In the genomic region with DNA sequence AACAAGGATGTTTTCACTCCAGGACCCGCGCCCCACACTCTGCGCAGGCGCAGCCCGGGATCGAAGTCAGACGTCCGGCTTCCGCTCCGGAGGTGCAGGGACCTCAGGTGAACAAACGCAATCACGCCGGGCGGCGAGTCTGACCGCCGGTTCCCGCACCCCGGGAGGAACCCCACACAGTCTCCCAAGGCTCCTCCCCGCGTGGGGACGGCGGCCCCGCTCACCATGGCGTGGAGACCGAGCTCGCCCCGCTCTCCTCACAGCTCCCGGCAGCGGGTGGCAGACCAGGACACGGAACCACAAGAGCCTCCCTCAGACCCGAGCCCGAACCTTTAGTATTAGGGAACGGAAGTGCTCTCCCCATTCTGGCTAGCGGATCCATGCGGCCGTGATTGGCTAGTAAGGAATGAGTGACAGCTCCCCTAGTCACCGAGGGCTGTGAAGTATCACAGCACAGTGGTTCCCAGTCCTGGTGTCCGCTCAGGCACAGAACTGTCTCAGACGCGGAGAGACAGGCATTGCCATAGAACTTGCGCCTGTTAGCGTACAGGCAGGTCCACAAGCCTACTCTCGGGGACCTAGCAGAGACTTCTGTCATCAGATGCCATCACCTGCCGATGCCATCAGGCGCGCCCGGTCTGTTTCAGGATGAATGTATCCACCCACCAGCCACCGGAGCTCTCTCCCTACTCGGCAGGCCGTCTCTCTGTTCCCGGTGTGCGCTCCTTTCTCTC, we compare ENCODE assay signal across 7 mouse cellular contexts. TPM values are rescaled to one million over a fixed set of nuclear protein-coding genes. Genes with fewer than 3 reads are reported as not detected.
DNase-seq lines count a peak whose midpoint lies in the region; ATAC-seq and TF ChIP-seq lines count a peak whose summit lies in the region.
"Not testable (repeated sequence)": the region's sequence is repeated elsewhere in the genome, so short reads cannot be mapped to it uniquely, and the experiment has no call there.

A gene (minus strand): TSS at position 295 of the 734 bp plus-strand sequence.

- peak within 1 kb of the TSS; percentile 60 for H3K4me3 ChIP-seq in embryonic facial prominence, embryonic 10.5 days
- peak within 1 kb of the TSS; percentile 47 for H3K4me3 ChIP-seq in intestine, postnatal 0 days (ENCODE audit: low read depth, low read length)
- H3K4me3 ChIP-seq in midbrain, embryonic 12.5 days = peak within 1 kb of the TSS; percentile 46

- ATAC-seq in intestine, postnatal 0 days = peak; percentile 99
- peak; percentile 99 for ATAC-seq in midbrain, embryonic 12.5 days (ENCODE audit: low FRiP score, low read depth)

- H3K9me3 ChIP-seq in embryonic facial prominence, embryonic 10.5 days; intestine, postnatal 0 days (ENCODE audit: control insufficient read depth); midbrain, embryonic 12.5 days: not testable (repeated sequence)

- under 1% methylated on average over 46 of the region's 53 CpGs for WGBS in embryonic facial prominence, embryonic 10.5 days
- WGBS in intestine, postnatal 0 days = under 1% methylated on average over 37 of the region's 53 CpGs
- WGBS in midbrain, embryonic 12.5 days = 0% methylated on average over 42 of the region's 53 CpGs

- H3K4me2 ChIP-seq in intestine, postnatal 0 days (replicated peaks; ENCODE audit: low read depth) = peak within 1 kb of the TSS; percentile 65
- peak within 1 kb of the TSS; percentile 58 for H3K4me2 ChIP-seq in midbrain, embryonic 12.5 days (replicated peaks)

- H3K36me3 ChIP-seq in embryonic facial prominence, embryonic 10.5 days (replicated peaks); intestine, postnatal 0 days (ENCODE audit: control insufficient read depth, insufficient read depth); midbrain, embryonic 12.5 days: not testable (repeated sequence)

- not testable (repeated sequence) for TF ChIP-seq CTCF in intestine, postnatal 0 days (IDR thresholded peaks at IDR 0.05; ENCODE audit: low read depth)

- not testable (repeated sequence) for H3K27me3 ChIP-seq in embryonic facial prominence, embryonic 10.5 days (replicated peaks; ENCODE audit: low read depth, poor library complexity, severe bottlenecking); intestine, postnatal 0 days (replicated peaks; ENCODE audit: control insufficient read depth, insufficient read depth, low read length); midbrain, embryonic 12.5 days

- H3K9ac ChIP-seq in intestine, postnatal 0 days (ENCODE audit: low read depth, low read length) = peak within 1 kb of the TSS; percentile 42
- H3K9ac ChIP-seq in midbrain, embryonic 12.5 days (replicated peaks) = peak within 1 kb of the TSS; percentile 55

- DNase-seq in adrenal gland, postnatal 10 days = peak; percentile 85
- DNase-seq in embryonic facial prominence, embryonic 10.5 days (ENCODE audit: low spot score) = peak; percentile 84
- peak; percentile 41 for DNase-seq in gonadal fat pad, adult 2 months (ENCODE audit: low read depth)
- peak; percentile 76 for DNase-seq in left cerebral cortex, postnatal 4 days
- peak; percentile 69 for DNase-seq in spleen, adult 12 weeks (ENCODE audit: low spot score)

- intact Hi-C loops in left cerebral cortex, postnatal 4 days (cut with DNase I) = loop anchor here (10.0 kb wide), 1 partner anchor 164 kb away; a partner anchor contains a TSS

- H3K4me1 ChIP-seq in embryonic facial prominence, embryonic 10.5 days = peaks cover 13% of the 10 kb centered on the region
- not testable (repeated sequence) for H3K4me1 ChIP-seq in intestine, postnatal 0 days (replicated peaks; ENCODE audit: control insufficient read depth, insufficient read depth, low read length); midbrain, embryonic 12.5 days

- H3K27ac ChIP-seq in embryonic facial prominence, embryonic 10.5 days (replicated peaks) = peak within 1 kb of the TSS; percentile 83
- peak within 1 kb of the TSS; percentile 78 for H3K27ac ChIP-seq in intestine, postnatal 0 days (ENCODE audit: low read depth, low read length)
- H3K27ac ChIP-seq in midbrain, embryonic 12.5 days (replicated peaks) = peak within 1 kb of the TSS; percentile 79

RNA-seq across cellular contexts. Expression of the gene that starts here (rescaled TPM):
- total RNA-seq in adrenal gland, postnatal 10 days (2021) = 1 to 10 TPM; 6.2 to 9.5 TPM
- 9.4 and 10.2 TPM in 2 replicates for polyA plus RNA-seq in embryonic facial prominence, embryonic 10.5 days (2016; fragmentation: Nextera tagmentation; extraction: Ambion mirVana)
- polyA plus RNA-seq in gonadal fat pad, adult 2 months (2012; rRNA removed) = 0.74 and 0.85 TPM in 2 replicates
- 4.9 and 5.1 TPM in 2 replicates for polyA plus RNA-seq in intestine, postnatal 0 days (2015; fragmentation: Nextera tagmentation; extraction: Ambion mirVana)
- total RNA-seq in left cerebral cortex, postnatal 4 days (2021) = 1 to 10 TPM; 8.7 to 9.1 TPM
- 12.6 and 13.3 TPM in 2 replicates for polyA plus RNA-seq in midbrain, embryonic 12.5 days (2016; fragmentation: Nextera tagmentation; extraction: Ambion mirVana)

Comparison
In these comparisons a context has a peak if more than half of its experiments do, and no peak if none do; other contexts are left out.
1. Peak in every context shown above with its lines: DNase-seq, ATAC-seq, H3K4me3 ChIP-seq and H3K27ac ChIP-seq.
2. Peak in DNase-seq in gonadal fat pad, adult 2 months; RNA of the gene not detected or under 1 TPM.